Mouse (Mus musculus) hindbrain, embryonic 16.5 days (tissue): Measurements from ENCODE around the gene Eif4a1. TPM values are rescaled to one million over a fixed set of nuclear protein-coding genes. Genes with fewer than 3 reads are reported as not detected.
"Not testable (repeated sequence)": the region's sequence is repeated elsewhere in the genome, so short reads cannot be mapped to it uniquely, and the experiment has no call there.

Experiments used
- ATAC-seq: fragments of 200-750 bp; cut with Nextera tagmentation; 2 replicates; pipeline ENCODE4 v1.8.0; 2017; ENCODE audit warnings: moderate TSS enrichment, moderate library complexity
- H3K27ac ChIP-seq: fragments of 300-500 bp; sonication (generic); 2 replicates; pipeline ENCODE4 v1.5.1; 2014; ENCODE audit warnings: low read depth, mild to moderate bottlenecking, control low read depth, low read length, moderate library complexity
- H3K27me3 ChIP-seq: fragments of 300-500 bp; sonication (generic); replicated peaks from 2 replicates; pipeline ENCODE4 v1.6.1; 2014; ENCODE audit warnings: low read length; ENCODE audit not compliant: control insufficient read depth, insufficient read depth
- H3K36me3 ChIP-seq: fragments of 300-500 bp; sonication (generic); 2 replicates; pipeline ENCODE4 v1.6.1; 2014; ENCODE audit warnings: mild to moderate bottlenecking, low read length, moderate library complexity, mixed read lengths; ENCODE audit not compliant: control insufficient read depth, insufficient read depth
- H3K4me1 ChIP-seq: fragments of 300-500 bp; sonication (generic); 2 replicates; pipeline ENCODE4 v1.6.1; 2014; ENCODE audit warnings: low read depth, low read length; ENCODE audit not compliant: control insufficient read depth, insufficient read depth
- H3K4me2 ChIP-seq: fragments of 300-500 bp; sonication (generic); 2 replicates; pipeline ENCODE4 v1.6.1; 2014; ENCODE audit warnings: mild to moderate bottlenecking, low read length, control low read depth, moderate library complexity
- H3K4me3 ChIP-seq: fragments of 300-500 bp; sonication (generic); 2 replicates; pipeline ENCODE4 v1.5.1; 2014; ENCODE audit warnings: mild to moderate bottlenecking, low read length, control low read depth, moderate library complexity
- H3K9ac ChIP-seq: fragments of 300-500 bp; sonication (generic); 2 replicates; pipeline ENCODE4 v1.6.1; 2014; ENCODE audit warnings: low read depth, mild to moderate bottlenecking, control low read depth, low read length, moderate library complexity
- H3K9me3 ChIP-seq: fragments of 300-500 bp; sonication (generic); 2 replicates; pipeline ENCODE4 v1.6.1; 2014; ENCODE audit warnings: mild to moderate bottlenecking, low read length, moderate library complexity; ENCODE audit not compliant: control insufficient read depth
- WGBS: fragments of 180-500 bp; shearing (Covaris S2); extraction: QIAGEN DNeasy Blood & Tissue Kit; methylation state at CpG from one replicate; pipeline ENCODE4 v1.1.7; 2014; 5-methylcytosine and 5-hydroxymethylcytosine counted together
- polyA plus RNA-seq: library from polyadenylated mRNA; unstranded; fragments of >200 nt; fragmentation: Nextera tagmentation; extraction: Ambion mirVana; gene quantifications from 2 replicates; pipeline ENCODE4 v1.2.1, GENCODE M21; 2015

Eif4a1 gene
- polyA plus RNA-seq, 1 experiment from 2014 or later = 382 TPM

DNA sequence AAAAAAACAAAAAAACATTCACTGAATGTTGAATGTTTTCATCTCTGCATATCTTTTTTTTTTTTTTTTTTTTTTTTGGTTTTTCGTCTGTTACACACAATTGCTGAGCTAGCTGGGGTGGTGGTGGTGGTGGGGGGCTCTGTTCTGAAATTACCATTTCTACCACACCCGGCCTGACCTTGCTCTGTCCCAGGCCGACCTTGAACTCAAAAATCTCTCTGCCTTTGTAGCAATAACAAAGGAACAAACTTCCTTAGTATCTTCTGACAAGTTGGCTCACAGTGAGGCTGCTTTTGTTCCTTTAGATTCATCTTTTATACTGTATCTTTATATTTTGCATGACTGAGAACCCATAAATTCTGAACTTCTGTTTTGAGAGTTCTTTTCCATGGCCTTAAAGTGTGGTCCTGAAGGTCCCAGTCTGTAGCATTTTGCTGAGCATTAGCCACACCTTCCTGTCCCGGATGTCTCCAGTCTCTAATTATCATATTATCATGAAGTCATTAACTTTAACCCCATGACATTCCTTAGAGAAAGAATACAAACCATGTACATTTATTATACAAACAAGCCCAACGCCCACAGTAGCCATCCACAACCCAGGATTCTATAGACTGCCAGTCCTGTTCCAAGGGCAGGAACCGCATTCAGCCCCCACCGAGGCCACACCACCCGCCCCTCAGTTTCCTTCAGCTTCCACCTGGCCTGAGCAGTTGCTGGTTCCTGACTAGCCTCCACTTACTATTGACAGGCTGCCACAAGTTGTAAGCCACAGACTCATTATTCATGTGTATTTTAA lies 31.8 kb upstream of the Eif4a1 start:
- Histone ChIP-seq H3K4me3 (no peak overlapping the region), H3K27ac (no peak overlapping the region), H3K27me3 (no peaks in the 10 kb centered on the region), H3K4me1 (no peaks in the 10 kb centered on the region), H3K9me3 (no peaks in the 10 kb centered on the region), H3K4me2 (no peak overlapping the region), H3K9ac (no peak overlapping the region), H3K36me3 (no peaks in the 10 kb centered on the region)
- no peak for ATAC-seq
- 54% methylated on average over 8 of the region's 8 CpGs for WGBS

DNA sequence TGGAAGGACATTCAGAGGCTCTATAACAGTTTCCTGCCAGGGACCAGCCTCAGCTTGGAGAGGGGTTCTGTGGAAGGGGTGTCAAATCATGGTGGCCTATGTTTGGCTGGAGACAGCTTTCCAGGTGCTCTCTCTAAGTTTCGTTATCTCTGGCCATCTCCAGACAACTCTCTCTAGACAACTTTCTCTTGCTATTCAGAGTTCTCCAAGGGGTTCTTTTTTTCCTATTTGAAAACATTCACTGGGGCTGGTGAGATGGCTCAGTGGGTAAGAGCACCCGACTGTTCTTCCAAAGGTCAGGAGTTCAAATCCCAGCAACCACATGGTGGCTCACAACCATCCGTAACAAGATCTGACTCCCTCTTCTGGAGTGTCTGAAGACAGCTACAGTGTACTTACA lies 31.2 kb upstream of the Eif4a1 start:
- H3K9me3 ChIP-seq, H3K36me3 ChIP-seq, ATAC-seq, H3K27ac ChIP-seq, H3K4me1 ChIP-seq, H3K9ac ChIP-seq, H3K4me3 ChIP-seq, H3K4me2 ChIP-seq, H3K27me3 ChIP-seq: not testable (repeated sequence)
- WGBS = 57% methylated on average over 2 of the region's 3 CpGs

DNA sequence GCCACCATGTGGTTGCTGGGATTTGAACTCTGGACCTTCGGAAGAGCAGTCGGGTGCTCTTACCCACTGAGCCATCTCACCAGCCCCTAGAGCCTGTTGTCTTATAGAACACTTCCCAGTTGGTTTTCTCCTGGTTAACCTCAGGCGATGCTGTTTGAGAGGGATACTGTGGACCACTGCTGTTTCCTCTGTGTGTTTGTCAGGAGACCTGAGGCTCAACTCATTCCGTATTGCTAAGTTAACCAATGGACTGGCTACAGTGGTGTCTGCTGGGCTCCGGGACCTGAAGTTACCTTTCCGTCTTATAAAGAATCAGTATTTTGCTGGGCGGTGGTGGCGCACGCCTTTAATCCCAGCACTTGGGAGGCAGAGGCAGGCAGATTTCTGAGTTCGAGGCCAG lies 30.7 kb upstream of the Eif4a1 start:
- 94% methylated on average over 10 of the region's 10 CpGs for WGBS
- H3K27ac ChIP-seq, H3K4me3 ChIP-seq, ATAC-seq, H3K4me1 ChIP-seq, H3K36me3 ChIP-seq, H3K9ac ChIP-seq, H3K4me2 ChIP-seq, H3K27me3 ChIP-seq, H3K9me3 ChIP-seq: not testable (repeated sequence)

DNA sequence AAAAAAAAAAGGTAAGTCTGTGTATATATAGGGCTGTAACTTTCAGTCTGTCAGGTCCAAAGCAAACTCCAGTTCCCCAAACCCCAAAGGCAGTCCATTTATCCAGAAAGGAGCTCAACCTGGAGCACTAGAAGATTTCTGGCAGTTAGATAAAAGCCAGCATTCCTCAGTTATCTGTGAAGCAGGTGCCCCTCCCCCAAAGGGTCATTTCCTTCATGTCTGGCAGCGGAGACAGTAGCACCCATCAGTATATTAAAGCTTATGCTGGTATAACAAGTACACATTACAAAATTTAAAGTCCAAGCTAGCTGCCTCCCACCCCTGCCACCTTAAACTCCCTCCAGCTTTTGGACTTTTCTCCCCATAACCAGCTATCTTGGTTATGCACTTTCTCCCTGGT lies 27.4 kb upstream of the Eif4a1 start:
- no peaks in the 10 kb centered on the region for H3K9me3 ChIP-seq
- H3K27me3 ChIP-seq = no peaks in the 10 kb centered on the region
- H3K9ac ChIP-seq = no peak overlapping the region
- no peak overlapping the region for H3K4me2 ChIP-seq
- H3K27ac ChIP-seq = no peak overlapping the region
- H3K36me3 ChIP-seq = no peaks in the 10 kb centered on the region
- H3K4me3 ChIP-seq = no peak overlapping the region
- no peak for ATAC-seq
- 86% methylated on average over 1 of the region's 1 CpGs for WGBS
- H3K4me1 ChIP-seq = peaks cover 11% of the 10 kb centered on the region

DNA sequence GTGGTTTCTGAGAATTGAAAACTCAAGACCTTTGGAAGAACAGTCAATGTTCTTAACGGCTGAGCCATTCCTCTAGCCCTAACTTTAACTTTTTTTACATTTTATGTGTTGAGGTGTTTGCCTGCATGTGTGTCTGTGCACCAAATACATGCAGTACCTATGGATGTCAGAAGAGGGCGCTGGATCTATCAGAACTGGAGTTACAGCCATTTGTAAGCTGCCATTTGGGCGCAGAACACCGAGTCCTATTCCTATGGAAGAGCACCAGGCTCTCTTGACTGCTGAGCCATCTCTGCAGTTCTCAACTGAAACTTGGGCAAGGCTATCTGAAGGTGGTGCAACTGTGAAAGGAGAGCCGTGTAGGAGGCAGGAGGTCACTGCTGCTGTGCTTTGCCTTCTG lies 26.4 kb upstream of the Eif4a1 start:
- Histone ChIP-seq H3K9ac (no peak overlapping the region), H3K9me3 (no peaks in the 10 kb centered on the region), H3K27ac (no peak overlapping the region), H3K4me1 (peaks cover 11% of the 10 kb centered on the region), H3K4me2 (no peak overlapping the region), H3K36me3 (no peaks in the 10 kb centered on the region), H3K4me3 (no peak overlapping the region), H3K27me3 (no peaks in the 10 kb centered on the region; the same call in 1 of the 2 replicates)
- ATAC-seq = no peak
- 70% methylated on average over 5 of the region's 5 CpGs for WGBS

DNA sequence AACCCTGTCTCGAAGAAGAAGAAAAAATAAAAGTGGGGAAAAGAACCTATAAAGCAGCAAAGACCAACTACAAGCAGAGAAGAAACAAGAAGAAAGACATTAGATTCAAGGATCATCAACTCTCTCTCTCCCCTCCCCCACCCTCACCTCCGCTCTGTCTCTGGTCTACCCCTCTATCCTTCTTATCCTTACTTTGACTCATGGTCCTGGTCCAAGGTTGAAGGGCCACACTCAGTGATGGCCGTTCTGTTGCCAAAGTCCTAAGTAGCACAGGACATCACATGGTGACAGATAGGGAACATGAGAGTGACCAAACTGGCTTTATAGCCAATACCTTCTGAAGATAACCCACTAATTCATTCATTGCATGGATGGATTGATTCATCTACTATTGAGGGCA lies 25.2 kb upstream of the Eif4a1 start:
- Histone ChIP-seq H3K36me3 (no peaks in the 10 kb centered on the region), H3K27ac (no peak overlapping the region), H3K4me2 (no peak overlapping the region), H3K27me3 (no peaks in the 10 kb centered on the region; the same call in 1 of the 2 replicates), H3K9me3 (no peaks in the 10 kb centered on the region), H3K4me1 (peaks cover 11% of the 10 kb centered on the region), H3K4me3 (no peak overlapping the region), H3K9ac (no peak overlapping the region)
- WGBS = 90% methylated on average over 3 of the region's 3 CpGs
- ATAC-seq = no peak

DNA sequence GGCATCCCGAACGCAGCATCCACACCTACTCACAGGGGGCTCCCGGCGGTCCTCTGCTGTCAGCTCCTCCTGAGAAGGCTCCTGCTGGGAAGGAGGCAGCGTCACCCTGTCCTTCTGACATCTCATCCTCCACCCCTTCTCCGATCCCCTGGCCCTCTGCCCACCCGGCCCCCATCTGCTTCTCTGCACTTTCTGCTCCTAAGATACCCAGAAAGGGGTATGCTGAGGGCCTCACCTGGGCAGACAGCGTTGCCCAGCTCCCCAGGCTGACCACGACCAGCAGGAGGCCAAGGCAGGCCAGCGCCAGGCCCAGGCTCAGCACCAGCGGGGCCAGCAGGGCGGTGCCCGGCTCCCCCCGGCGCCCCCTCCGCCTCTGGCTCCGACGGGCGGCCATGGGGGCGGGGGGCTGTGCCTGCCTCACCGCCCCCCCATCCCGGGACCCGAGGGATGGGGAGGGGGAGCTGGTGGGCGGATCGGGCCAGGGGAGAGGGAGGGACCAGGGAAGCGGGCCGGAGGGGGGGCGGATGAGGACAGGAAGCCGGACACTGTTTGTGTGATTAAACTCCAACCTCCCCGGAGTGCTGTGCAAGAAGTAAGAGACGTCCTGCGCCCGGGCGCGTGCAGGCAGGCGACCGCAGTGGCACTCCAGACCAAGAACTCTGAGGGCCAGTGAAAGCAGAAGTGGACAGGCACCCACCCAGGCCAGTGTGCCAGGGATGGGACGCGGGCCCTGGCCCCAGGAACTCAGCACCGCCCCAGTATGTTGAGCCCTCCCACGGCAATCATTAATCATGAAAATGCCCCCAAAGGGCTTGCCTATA lies 23.3 kb upstream of the Eif4a1 start, which contains the start of the genes Tnfsf12 and Tnfsfm13:
Gene Tnfsf12, minus strand, starts transcription at position 489 of the 821 bp plus-strand sequence.
Gene Tnfsfm13, minus strand, starts transcription at position 738 of the 821 bp plus-strand sequence.
- peaks cover 11% of the 10 kb centered on the region for H3K4me1 ChIP-seq
- H3K27ac ChIP-seq = no peak within 1 kb of the TSS; the same call in 1 of the 2 replicates
- under 1% methylated on average over 29 of the region's 41 CpGs for WGBS
- peak within 1 kb of the TSS; percentile 84 for H3K9ac ChIP-seq
- peak; percentile 72 for ATAC-seq
- H3K27me3 ChIP-seq = no peaks in the 10 kb centered on the region; the same call in 1 of the 2 replicates
- H3K9me3 ChIP-seq = no peaks in the 10 kb centered on the region
- H3K4me3 ChIP-seq = peak within 1 kb of the TSS; percentile 52
- no peaks in the 10 kb centered on the region for H3K36me3 ChIP-seq
- H3K4me2 ChIP-seq = peak within 1 kb of the TSS; percentile 96

DNA sequence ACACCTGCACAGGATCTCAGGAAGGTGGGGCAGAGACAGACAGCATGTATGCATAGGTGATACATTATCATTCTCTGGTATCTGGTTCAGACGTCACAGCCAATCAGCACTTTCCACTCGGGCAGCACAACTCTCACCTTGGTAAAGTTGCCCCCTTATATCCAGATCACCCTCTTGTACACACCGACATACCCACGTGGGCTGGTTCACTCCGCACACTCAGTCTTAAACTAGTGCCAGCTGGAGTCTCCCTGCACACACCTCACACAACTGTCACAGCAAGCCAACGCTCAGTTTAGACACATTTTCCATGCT lies 22.8 kb upstream of the Eif4a1 start:
- Histone ChIP-seq H3K27ac (no peak overlapping the region), H3K9ac (peak overlapping the region; percentile 84), H3K36me3 (no peaks in the 10 kb centered on the region), H3K9me3 (no peaks in the 10 kb centered on the region), H3K4me1 (peaks cover 11% of the 10 kb centered on the region), H3K4me2 (peak overlapping the region; percentile 96), H3K4me3 (peak overlapping the region; percentile 52), H3K27me3 (no peaks in the 10 kb centered on the region; the same call in 1 of the 2 replicates)
- 14% methylated on average over 6 of the region's 6 CpGs for WGBS
- ATAC-seq = 0 out of 2 replicates have a peak, but pooled peaks have one; percentile 24

DNA sequence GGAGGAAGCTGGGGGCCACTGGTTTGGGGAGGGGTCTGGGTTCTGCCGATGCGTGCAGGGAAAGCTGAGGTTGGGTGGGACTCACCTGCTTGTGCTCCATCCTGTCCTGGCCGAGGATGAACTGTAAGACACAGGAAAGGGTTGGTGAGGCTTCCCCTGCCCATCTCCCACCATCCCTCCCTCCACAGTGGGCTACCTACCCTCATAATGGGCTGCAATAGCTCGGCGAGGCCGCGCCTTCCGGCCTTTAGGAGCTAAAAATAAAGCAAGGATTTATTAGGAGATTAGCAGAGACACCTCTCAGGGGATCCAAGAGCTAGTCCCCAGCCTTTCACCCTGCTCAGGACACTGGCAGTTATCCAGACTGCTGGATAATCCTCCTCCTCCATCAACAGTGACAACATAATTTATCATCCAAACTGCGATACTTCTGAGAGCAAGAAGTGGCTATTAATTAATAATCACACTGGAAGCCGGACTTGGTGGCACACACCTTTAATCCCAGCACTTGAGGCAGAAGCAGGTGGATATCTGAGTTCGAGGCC lies 21.3 kb upstream of the Eif4a1 start:
- Histone ChIP-seq H3K9me3 (no peaks in the 10 kb centered on the region), H3K4me2 (no peak overlapping the region), H3K27me3 (no peaks in the 10 kb centered on the region; the same call in 1 of the 2 replicates), H3K9ac (no peak overlapping the region), H3K36me3 (no peaks in the 10 kb centered on the region), H3K27ac (no peak overlapping the region), H3K4me1 (peaks cover 11% of the 10 kb centered on the region), H3K4me3 (no peak overlapping the region)
- 58% methylated on average over 11 of the region's 11 CpGs for WGBS
- ATAC-seq = no peak
